Mouse (Mus musculus) left cerebral cortex, postnatal 36 days (tissue): ENCODE data around the gene Kcne1. TPM values are rescaled to one million over a fixed set of nuclear protein-coding genes. Genes with fewer than 3 reads are reported as not detected.
A peak's percentile ranks its signal among the peaks of the same experiment; 100 is the strongest.

ENCODE experiments used
- DNase-seq, 2 experiments: peaks; one replicate each; pipeline ENCODE4 v3.0.0; 2021 to 2022; ENCODE audit warnings: low spot score in 2 of 2, mixed read lengths in 1 of 2
- intact Hi-C: fragments of 180-260 bp; cut with DNase I; formaldehyde crosslinking; loops from one replicate; pipeline ENCODE4 v1.15.1; 2025
- total RNA-seq, 2 experiments: library from RNA; stranded (reverse); gene quantifications; 2 replicates each; pipeline ENCODE4 v1.2.3; 2021

Kcne1 gene
- total RNA-seq, result not detected

DNA sequence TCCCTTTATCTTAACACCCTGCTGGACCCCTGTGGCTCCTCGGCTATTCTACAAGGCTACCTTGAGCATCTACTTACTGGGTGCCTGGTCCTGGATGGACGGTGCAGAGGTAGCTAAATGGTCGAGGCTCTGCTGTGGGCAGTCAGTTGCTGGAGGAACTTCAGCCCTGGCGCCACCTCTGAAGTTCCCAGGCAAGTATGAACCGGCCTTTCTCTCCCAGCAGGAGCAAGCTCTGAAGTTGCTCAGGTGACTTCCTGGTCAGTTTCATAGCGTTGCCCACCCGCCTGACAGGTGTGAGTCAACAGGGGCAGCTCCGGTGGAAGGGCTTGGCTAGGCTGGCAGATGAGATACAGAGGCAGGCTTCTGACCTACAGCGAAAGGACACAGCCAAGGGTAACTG, at the start of gene Kcne1:
Gene Kcne1 (minus strand): TSS at position 240 of the 400 bp plus-strand sequence.
- DNase-seq, result no peak
- intact Hi-C loops, result no loop called here

DNA sequence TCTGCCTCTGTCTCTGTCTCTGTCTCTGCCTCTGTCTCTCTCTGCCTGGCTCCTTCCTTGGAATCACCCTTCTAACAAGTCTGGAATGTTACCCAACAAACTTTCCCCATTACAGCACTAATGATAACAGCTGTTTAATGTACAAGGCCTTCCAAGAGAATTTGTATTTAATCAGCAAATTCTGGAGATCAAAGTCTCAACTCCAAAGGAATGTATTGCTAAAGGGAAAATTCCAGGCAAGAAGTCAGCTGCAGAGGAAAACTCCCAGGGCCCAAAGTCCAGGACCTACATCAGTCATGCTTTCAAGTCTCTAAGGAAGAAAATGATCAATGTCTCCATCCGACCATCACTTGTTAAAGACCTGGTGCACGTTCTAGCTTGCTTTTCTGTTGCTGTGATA, 48.6 kb upstream of the Kcne1 start:
- no peak for DNase-seq
- intact Hi-C loops, result no loop called here

DNA sequence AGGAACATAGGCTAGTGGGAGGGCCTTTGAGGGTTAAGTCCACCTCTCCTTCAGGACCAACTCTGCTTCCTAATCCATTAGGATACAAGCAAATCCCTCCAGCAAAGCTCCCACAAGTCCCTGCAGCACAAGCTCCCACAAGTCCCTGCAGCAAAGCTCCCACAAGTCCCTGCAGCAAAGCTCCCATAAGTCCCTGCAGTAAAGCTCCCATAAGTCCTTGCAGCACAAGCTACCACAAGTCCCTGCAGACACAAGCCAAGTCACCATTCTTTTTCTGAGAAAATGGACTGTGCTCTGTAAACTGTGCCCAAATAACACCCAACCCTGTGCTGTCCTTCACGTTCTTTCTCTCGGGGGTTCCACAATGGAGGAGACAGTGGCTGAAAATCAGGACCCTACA, 44.9 kb upstream of the Kcne1 start:
- no peak for DNase-seq
- intact Hi-C loops, result no loop called here

DNA sequence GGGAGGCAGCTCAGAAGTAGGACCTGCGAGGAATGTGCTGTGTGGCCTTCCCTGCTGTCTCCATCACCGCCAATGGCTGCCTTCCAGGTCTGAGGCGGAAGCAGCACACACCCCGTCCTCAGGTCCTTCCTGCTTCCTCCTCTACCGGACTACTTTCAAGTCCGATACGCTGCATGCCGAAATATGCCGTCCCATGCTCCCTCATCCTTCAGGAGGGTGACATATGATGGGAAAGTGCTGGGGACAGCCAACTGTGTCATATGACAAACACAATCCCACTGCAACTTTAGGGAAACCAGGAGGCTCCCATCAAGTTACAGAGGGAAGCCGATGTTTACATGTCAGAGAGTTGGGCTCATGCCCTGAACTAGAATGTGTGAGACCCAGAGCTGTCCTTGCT, 43.8 kb upstream of the Kcne1 start:
- no peak for DNase-seq
- intact Hi-C loops, result no loop called here

DNA sequence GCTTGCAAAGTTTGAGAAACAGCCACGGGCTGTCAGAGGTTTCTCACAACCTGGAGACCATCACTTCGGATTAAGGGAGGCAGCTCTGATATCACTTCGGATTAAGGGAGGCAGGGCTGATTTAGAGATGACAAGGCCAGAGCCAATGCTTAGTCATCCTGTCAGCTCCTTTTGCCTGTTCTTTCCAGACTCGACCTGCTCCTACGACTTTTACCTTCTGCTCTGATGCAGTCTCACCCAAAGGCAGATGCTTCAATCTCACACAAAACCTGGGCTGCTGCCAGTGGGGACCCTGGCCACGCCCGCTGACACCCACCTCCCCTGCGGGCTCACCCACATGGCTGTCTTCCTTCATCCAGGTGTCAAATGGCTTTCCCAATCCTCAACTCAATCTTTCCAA, 42.9 kb upstream of the Kcne1 start:
- intact Hi-C loops, result no loop called here
- DNase-seq, result no peak

DNA sequence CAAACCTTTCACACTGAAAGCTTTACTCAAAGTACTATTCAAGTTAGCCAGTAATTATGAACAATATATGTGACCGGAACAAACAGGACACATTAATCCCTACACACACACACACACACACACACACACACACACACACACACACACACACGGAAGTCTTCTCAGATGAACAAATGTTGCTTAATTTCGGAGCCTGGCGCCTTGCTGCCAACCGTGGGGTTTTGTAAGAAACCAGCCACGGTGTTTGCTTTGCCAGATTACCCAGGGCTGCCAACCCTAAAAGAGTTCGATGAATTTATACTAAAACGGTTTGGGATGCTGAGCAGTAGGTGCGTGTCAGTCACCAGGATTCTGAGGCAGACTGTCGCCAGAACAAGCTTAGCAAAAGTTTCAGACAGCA, 41.9 kb upstream of the Kcne1 start:
- intact Hi-C loops, result no loop called here
- no peak for DNase-seq

DNA sequence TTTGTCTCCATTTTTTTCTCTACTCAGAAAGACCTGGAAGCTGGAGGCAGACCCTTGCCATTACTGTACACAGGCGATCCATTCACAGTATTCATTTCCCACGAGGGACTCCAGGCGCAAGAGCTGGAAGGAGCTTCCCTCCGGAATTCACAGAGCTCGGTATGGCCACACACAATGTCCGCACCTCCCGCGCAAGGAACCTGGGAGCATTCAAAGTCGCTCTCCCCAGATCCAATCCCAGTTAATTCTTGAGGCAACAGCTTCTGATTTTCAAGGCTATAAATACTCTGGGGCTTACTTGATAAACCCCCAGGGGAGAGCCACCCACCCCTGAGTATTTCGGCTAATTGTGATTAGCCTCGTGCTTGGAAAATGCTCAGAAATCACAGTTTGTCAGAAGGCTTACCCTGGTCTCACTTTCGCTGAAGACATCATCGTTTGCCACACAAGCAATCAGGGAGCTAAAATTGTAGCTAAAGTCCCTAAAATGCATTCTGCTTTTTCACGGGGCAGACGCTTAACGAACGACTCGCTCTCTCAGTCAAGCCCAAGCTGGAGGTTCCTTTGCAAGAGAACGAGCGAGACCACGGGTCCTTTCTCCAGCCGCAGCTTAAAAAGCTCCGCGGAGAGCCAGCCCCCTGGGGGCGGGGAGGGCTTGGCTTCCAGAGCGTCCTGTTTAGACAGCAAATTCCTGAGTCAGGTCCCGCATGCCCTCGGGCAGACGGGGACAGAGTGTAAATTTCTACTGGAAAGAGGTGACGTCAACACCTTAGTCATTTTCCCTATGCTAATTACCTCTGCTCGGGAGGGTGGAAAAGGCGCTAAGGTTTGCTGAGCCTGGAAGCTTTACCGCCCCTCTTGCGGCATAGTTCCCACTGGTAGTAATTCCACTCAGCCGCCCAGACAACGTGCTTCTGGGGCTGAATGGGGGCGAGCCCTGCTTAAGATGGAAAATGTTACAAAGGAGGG, 40.5 kb upstream of the Kcne1 start:
- DNase-seq, result peak; percentile 78
- intact Hi-C loops, result no loop called here

DNA sequence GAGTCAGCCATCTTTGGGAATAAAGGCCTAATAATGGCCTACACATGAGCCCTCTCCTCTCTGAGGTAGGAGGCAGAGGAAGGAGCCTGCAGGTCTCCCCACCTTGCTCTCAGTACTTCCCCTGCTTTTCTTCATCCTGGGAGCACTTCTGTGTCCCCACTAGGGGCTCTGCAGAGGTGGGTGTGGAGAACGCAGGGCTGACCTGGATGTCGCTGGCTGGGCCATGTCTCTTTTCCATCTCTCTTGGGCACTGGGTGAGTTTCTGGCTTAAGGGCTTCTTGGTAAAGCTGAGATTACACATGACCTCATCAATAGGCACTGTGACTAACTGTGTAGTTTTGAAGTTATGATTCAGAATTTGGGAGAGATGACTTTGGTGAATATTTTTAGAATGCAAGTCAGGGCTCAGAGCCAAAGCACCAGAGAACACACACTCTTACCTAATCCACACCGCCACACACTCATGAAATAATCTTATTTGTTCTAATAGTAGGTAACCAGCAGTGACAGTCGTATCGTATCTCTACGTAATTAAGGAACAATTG, 39.4 kb upstream of the Kcne1 start:
- no peak for DNase-seq
- intact Hi-C loops, result no loop called here

DNA sequence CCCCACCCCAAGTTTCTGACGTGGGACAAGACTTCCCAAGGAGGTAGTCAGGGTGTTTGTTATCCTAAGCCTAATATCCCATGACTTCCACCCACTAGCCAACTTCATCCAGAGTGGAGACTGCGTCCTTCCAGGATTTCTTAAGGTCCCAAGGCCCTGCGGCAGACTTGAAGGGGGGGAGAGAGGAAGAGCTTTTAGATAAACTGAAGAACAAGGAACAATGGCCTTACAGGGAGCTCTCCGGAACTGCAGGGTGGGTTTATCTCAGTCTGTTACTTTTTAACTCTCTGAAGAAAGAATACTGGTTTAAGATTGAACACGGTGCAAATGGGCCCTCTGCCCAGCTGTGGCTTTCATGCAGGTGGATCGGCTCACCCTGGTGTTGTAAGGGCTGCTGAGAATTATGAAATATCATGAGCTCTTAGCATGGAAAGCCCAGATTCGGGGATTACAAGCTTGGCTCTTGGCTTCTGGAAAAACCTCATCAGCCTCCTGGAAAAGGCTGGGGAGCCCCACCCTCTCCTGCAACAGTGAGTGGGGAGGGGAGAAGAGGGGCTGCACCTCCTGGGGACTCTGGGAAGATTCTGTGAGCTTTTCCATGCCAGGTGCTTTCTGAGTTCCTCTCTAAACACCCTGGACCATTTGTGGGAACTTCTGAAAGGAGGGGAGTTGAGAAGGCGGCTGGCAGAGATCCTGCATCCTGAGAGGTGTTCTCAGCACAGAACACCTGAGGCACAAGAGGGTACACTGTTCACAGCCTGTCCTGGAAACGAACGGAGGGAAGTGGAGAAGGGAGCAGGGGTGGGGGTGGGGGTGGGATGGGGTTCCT, 38.7 kb upstream of the Kcne1 start:
- DNase-seq, result no peak
- intact Hi-C loops, result no loop called here

DNA sequence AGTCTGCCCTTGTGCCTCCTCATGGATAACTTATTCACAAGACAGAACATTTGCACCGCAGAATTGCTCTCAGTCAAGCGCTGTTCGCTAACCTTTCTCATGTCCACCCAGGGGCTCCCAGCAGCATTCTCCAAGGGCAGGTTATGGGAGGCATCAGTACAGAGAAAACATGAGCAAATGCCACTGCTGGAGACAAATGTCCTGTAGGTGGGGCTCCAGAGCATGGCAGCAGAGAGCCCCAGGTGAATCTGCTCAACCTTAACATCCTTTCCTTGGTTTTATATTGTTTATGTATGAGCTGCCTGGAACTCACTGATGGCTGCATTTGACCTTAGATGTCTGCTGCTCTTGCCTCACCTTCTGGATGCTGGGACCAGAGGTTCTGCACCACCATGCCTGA, 34.5 kb upstream of the Kcne1 start:
- intact Hi-C loops, result no loop called here
- DNase-seq, result no peak

DNA sequence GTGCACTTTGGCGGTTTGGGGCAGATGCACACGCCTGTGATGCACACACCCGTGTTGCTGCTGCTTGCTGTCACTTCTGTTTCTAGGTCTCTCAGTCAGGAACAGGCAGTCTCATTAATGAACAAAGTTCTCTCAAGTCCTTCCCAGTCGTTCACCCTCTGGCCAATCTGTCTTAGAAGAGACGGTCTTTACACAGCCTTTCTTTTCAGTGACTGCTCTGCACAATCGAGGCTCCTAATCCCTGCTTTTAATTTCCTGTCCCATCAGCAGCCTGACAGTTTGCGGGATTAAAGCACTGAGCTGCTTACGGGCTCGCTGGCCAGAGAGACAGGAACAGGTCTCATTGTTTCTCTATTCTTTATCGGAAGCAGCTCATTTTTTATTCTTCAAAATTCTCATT, 28.4 kb upstream of the Kcne1 start:
- intact Hi-C loops, result loop anchor here (2.0 kb wide), 1 partner anchor 69 kb away; no protein-coding TSS in a partner anchor
- no peak for DNase-seq

DNA sequence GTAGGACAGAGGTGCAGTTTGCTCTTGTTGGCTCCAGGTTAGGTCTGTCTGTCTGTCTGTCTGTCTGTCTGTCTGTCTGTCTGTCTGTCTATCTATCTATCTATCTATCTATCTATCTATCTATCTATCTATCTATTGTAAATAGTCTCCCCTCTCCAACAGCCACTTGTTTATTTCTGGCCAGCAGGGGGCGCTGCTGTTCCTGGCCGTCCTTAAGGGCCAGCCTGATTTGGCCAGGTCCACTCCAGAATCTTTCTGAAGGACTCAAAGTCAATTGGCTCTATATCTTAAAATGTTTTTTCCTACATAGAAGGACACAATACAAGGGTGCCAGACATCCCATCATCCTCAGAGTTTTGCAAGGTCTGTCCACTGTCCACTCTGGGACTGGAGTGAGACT, 25.8 kb upstream of the Kcne1 start:
- intact Hi-C loops, result loop anchor here (2.0 kb wide), 1 partner anchor 60 kb away; no protein-coding TSS in a partner anchor
- peak; percentile 26 to 35 for DNase-seq

DNA sequence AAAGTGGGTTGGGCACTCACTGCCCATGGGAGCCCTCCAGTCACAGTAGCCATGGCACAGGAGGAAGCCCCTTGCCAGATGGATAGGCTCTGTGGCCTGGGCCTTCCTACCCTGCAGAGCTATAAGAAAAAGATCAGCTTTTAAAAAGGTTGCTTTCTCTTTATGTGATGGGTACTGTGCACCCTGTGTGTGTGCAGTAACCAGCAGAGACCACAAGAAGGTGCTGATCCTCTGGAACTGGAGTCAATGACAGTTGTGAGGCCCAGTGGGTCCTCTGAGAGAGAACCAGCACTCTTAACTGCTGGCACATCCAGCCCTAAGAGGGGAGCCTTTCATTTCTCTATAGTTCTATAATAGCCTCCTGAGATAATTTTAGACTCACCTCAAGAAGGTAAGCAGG, 24.1 kb upstream of the Kcne1 start:
- DNase-seq, result no peak
- intact Hi-C loops, result no loop called here

DNA sequence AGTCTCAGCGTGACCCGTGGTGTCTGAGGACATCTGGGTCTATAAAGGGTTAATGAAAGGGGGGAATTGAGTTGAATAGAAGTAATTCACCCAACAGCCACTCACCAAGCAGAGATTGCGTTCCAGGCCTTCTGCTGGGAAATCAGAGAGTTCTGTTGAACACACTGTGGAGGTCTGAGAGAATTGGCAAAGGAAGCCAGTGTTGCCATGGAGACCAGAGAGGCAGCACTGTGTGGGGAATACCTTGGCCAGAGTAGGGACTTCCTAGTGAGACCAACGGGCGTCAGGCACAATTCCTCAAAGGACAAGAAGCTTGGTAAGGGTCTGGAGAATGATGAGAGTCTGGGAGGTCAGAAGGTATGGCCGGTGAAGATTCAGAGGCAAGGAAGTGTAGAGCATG, 23.2 kb upstream of the Kcne1 start:
- peak; percentile 62 to 66 for DNase-seq
- intact Hi-C loops, result no loop called here

DNA sequence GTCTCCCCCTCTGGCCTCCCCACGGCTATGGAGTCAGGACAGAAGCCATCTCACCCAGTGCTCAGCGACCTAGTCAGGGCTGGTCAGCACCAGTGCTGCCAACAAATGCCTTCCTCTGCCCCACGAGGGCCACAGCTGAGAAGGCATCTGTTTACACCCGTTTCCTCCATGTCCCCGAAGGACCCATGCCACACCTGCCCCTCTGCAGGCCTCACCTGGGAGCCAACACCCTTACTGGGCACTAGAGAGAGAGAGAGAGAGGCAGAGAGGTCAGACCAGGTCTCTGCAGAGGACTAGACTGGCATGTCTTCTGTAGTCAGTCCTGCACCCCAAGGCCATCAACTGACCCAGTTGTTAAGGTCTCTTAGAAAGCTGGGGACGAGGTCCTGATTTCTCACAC, 21.8 kb upstream of the Kcne1 start:
- intact Hi-C loops, result no loop called here
- no peak for DNase-seq

DNA sequence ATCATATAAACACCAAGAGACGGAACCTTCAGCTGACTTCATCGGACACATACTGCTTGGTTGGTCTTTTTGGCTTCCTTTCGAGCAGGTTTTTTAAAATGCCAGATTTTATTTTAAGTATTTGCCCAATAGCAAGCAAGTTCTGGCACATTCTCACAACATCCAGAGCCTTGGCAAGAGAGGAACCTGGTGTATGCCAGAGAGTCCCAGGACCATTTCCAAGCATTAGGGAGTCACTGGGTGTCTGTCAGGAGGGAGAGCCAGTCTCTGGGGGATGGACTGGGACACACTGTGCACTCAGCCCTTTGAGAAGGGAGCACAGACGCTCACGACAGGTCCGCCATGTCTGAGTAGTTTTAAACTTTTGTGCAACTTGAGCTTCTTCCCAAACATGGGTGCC, 17.7 kb upstream of the Kcne1 start:
- DNase-seq, result no peak
- intact Hi-C loops, result no loop called here

DNA sequence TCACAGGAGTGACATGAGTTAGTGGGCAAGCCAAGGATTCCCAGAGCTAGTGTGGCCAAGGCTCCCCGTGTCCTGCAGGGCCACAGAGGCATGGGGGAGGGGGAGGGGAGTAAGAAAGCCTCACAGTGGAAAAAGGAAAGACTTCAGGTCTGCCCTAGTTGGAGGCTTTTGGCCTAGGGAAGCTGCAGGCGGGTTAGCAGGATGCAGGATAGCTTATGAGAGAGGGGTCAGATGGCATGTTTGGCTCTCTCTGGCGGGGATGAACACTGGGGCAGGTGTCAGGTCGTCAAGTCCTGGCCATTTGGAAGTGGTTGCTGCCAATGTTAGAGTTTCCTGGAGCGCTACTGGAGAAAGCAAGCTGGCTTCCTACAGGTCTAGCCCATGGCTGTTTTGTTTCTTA, 12.4 kb upstream of the Kcne1 start:
- intact Hi-C loops, result no loop called here
- DNase-seq, result no peak

DNA sequence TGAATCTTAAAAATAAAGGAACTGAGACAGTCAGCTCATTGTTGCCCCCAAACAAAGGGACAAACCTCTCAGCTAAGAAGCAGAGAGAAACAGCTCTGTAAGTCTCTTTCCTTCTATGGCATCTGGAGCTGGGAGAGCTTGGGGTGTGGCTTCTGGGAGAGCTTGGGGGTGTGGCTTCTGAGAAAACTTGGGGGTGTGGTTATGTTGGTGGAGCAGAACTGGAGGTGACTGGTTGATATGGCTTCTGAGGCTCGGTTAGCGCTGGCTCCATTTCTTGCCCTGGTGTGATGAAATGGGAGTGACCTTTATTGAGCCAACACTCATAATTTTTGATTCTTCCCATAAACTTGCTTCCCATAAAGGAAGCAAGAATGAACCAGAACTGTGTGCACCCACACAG, 10.0 kb upstream of the Kcne1 start:
- intact Hi-C loops, result no loop called here
- DNase-seq, result no peak

DNA sequence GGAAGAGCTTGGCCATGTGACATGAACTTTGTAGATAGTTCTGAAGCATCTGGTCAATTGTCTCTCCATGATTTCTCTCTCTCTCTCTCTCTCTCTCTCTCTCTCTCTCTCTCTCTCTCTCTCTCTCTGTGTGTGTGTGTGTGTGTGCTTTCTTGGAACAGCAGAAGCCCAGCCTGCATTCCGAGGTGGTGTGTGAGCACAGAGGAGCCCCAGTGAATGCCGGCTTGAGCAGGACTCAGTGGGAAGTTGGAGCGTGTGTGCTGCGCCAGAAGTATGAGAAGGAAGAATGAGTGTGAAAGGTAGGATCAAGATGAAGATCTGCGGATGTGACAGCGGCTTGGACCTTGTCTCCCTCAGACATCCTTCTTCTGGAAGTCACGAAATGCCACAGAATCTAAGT, 6.2 kb upstream of the Kcne1 start:
- intact Hi-C loops, result no loop called here
- no peak for DNase-seq

DNA sequence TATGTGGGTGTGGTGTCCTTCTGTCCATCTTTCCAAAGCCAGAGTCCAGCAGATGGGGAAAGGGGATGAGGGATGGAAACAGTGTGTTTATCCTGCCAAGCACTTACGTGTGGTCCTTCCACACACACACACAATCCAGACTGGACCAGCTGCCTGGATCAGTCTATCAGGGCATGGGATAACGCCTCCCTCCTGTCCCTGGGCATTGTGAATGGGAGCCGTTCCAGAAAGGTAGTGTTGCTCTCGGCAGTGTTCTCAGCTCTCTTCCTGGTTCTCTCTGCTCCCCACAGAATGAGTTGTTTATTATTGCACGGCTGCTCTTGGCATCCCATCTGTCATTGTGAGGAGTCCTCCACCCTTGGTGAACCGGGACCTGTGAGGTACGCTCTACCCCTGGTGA, 1.4 kb upstream of the Kcne1 start:
- DNase-seq, result no peak
- intact Hi-C loops, result no loop called here

DNA sequence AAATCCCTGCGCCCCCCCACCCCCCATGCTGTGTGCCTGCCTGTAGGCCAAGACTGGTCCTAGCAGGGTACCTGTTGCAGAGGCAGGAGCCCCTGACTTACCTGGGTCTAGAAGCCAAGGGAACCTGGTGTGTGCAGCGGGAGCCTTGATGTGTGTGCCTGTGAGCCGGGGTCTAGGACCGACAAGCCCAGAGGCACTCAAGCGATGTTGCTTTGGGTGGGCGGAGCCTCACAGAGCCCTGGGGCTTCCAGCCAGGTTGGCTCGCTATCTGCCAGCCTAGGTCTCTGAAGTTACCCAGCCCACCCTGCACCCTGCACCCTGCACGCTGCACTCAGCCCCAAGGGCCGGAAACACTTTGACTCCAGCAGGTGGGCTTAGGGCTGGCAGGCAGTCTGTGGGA, 534 bp downstream of the Kcne1 start:
- DNase-seq, result no peak
- intact Hi-C loops, result no loop called here
